Mouse (Mus musculus): ENCODE measurements around the gene Srgn. TPM values are rescaled to one million over a fixed set of nuclear protein-coding genes. Genes with fewer than 3 reads are reported as not detected.

Gene Srgn
- polyA plus RNA-seq, 1 experiment = 253 TPM

DNA sequence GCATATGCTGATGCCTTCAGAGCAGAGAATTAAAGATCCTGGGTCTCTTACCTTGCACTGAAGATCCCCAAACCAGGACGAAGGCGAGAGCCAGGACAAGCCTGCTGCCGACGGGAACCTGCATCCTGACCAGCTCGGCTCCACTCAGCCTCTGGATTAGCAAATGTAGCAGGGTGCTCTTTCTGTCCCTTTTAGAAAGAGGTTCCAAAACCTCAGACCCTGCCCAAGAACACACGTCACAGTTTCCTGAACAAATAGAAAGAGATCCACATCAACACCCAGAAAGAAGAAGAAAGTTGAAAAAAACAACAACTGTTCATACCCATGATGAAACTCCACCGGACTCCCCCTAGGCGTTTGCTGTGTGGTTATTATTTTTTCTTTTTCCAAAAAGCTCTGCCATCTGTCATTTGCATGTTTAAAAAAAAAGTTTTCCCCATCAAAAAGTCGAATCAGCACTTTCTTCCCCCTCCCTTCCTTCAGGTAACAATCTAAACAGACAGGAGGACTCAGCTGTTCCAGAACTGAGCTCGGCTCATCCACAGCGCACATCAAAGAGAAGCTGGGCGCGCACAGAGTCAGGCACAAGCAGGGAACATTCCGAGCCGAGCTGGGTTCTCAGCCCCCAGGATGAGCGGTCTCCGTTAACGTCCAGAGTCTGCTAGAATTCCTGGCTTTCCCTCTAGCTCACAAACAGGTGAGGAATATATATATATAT, 19.5 kb downstream of the Srgn start:
- Histone ChIP-seq H3K4me3 (ENCODE audit: insufficient read depth, low read length) (peak overlapping the region; percentile 70), H3K27ac (ENCODE audit: insufficient read depth, low read depth, low read length) (peak overlapping the region; percentile 84), H3K4me1 (ENCODE audit: control insufficient read depth, insufficient read depth, low read length) (peaks cover 39% of the 10 kb centered on the region)
- TF ChIP-seq POLR2A (IDR thresholded peaks at IDR 0.05; ENCODE audit: borderline replicate concordance, low read depth, low read length) (no peak), CTCF (IDR thresholded peaks at IDR 0.05; ENCODE audit: low read depth, low read length) (no peak)

GRCm38 (mm10) chr10:62507071-62507470, 20.2 kb downstream of the Srgn start:
- H3K4me1 ChIP-seq (ENCODE audit: control insufficient read depth, insufficient read depth, low read length) = peaks cover 40% of the 10 kb centered on the region
- H3K27ac ChIP-seq (ENCODE audit: insufficient read depth, low read depth, low read length) = no peak overlapping the region
- peak overlapping the region; percentile 70 for H3K4me3 ChIP-seq (ENCODE audit: insufficient read depth, low read length)
- TF ChIP-seq CTCF (IDR thresholded peaks at IDR 0.05; ENCODE audit: low read depth, low read length) (no peak), POLR2A (IDR thresholded peaks at IDR 0.05; ENCODE audit: borderline replicate concordance, low read depth, low read length) (no peak)

DNA sequence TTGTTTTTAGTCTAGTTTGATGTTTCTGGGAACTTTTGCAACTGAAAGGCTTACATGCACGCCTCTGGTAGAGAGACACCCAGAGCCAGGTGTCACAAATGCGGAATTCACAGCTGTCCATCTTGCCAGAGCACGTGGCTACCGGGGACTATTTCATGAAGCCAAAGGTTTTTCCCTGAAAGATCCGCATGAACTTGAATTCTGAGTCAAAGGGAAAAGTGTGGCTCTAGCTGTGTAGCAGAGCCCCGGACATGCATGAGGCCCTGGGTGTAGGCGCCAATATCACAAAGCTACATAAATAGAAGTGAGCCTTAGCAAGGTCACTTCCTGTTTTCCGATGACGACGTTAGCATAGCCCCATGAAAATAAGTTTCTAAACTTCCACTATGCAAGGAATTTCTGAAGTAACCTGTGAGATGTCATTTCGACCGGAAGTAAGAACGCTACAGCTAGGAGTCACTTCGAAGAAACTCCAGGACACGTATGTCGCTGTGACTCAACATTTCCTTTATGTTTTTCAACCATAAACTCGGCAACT, 21.2 kb downstream of the Srgn start:
- TF ChIP-seq POLR2A (IDR thresholded peaks at IDR 0.05; ENCODE audit: borderline replicate concordance, low read depth, low read length) (no peak), CTCF (IDR thresholded peaks at IDR 0.05; ENCODE audit: low read depth, low read length) (no peak)
- H3K27ac ChIP-seq (ENCODE audit: insufficient read depth, low read depth, low read length) = peak overlapping the region; percentile 71
- H3K4me1 ChIP-seq (ENCODE audit: control insufficient read depth, insufficient read depth, low read length) = peaks cover 40% of the 10 kb centered on the region
- peak overlapping the region; percentile 51 for H3K4me3 ChIP-seq (ENCODE audit: insufficient read depth, low read length)

DNA sequence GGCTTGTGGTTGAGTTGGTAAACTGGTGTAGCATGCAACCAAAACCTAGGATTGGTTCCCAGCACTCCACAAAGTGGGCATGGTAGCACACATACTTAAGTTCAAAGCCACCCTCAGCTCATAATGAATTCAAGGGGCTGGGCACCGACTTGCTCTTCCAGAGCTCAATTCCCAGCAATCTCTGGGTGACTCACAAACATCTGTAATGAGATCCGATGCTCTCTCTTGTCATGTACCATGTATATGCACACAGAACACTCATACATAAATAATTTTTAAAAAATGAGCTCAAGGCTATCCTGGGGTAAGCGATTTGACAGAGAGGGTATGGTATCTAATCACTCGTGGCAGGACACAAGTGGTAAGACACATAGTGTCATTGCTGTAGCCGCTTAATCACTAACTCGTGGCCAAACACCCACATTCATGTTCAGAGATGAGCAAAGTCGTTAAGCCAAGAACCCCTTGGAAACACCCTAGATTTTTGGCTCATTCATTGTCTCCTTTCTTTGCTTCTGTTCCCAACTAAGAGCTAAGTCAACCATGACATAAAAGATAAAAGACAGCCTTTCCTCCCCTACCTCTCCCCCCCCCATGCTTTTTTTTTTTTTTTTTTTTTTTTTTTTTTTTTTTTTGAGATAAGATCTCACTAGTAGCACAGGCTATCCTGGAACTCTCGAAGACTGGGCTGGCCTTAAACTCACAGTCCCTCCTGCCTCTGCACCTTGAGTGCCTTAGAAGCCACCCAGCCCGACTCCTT, 21.8 kb downstream of the Srgn start:
- Histone ChIP-seq H3K4me3 (ENCODE audit: insufficient read depth, low read length) (peak overlapping the region; percentile 51), H3K27ac (ENCODE audit: insufficient read depth, low read depth, low read length) (peak overlapping the region; percentile 71), H3K4me1 (ENCODE audit: control insufficient read depth, insufficient read depth, low read length) (peaks cover 45% of the 10 kb centered on the region)
- TF ChIP-seq POLR2A (IDR thresholded peaks at IDR 0.05; ENCODE audit: borderline replicate concordance, low read depth, low read length) (no peak), CTCF (IDR thresholded peaks at IDR 0.05; ENCODE audit: low read depth, low read length) (no peak)

GRCm38 (mm10) chr10:62503836-62504628, 23.2 kb downstream of the Srgn start:
- no peak overlapping the region for H3K4me3 ChIP-seq (ENCODE audit: insufficient read depth, low read length)
- TF ChIP-seq POLR2A (IDR thresholded peaks at IDR 0.05; ENCODE audit: borderline replicate concordance, low read depth, low read length) (no peak), CTCF (IDR thresholded peaks at IDR 0.05; ENCODE audit: low read depth, low read length) (no peak)
- no peak overlapping the region for H3K27ac ChIP-seq (ENCODE audit: insufficient read depth, low read depth, low read length)
- peaks cover 39% of the 10 kb centered on the region for H3K4me1 ChIP-seq (ENCODE audit: control insufficient read depth, insufficient read depth, low read length)

DNA sequence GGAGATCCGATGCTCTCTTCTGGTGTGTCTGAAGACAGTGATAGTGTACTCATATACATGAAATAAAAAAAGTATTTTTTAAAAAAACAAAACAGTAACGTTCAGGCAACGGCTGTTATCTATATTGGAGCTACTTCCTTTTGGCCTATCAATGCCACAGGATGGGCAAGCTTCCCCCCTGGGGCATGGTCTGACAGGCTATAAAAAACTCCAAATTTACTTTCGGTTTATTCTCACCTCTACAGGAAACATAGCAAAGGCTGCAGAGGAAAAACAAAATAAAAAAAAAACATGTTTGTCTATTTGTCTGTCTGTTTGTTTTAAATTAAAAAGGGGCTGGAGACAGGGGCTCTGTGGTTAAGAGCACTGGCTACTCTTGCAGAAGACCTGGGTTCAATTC, 23.9 kb downstream of the Srgn start:
- peaks cover 32% of the 10 kb centered on the region for H3K4me1 ChIP-seq (ENCODE audit: control insufficient read depth, insufficient read depth, low read length)
- TF ChIP-seq CTCF (IDR thresholded peaks at IDR 0.05; ENCODE audit: low read depth, low read length) = no peak
- no peak for TF ChIP-seq POLR2A (IDR thresholded peaks at IDR 0.05; ENCODE audit: borderline replicate concordance, low read depth, low read length)
- 0 out of 2 replicates have a peak overlapping the region, but pooled peaks have one; percentile 13 for H3K27ac ChIP-seq (ENCODE audit: insufficient read depth, low read depth, low read length)
- no peak overlapping the region for H3K4me3 ChIP-seq (ENCODE audit: insufficient read depth, low read length)

DNA sequence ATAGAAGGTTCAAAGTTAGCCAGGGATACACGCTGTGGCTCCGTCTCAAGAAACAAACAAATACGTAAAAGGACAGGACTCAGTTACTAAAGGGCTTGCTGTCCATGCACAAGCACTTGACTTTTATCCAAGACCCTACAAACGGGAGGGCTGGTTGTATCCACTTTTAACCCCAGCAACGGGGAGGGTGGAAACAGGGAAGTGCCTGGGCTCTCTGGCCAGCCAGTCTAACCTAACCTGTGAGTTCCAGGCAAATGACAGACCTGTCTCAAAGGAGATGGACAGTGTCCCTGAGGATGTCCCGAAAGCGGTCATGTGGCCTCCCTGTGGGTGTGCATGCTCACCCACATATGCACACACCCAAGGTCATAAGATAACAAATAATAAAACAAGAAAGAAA, 25.3 kb downstream of the Srgn start:
- H3K27ac ChIP-seq (ENCODE audit: insufficient read depth, low read depth, low read length) = no peak overlapping the region
- TF ChIP-seq POLR2A (IDR thresholded peaks at IDR 0.05; ENCODE audit: borderline replicate concordance, low read depth, low read length) = no peak
- H3K4me3 ChIP-seq (ENCODE audit: insufficient read depth, low read length) = no peak overlapping the region
- peaks cover 32% of the 10 kb centered on the region for H3K4me1 ChIP-seq (ENCODE audit: control insufficient read depth, insufficient read depth, low read length)

- peak overlapping the region; percentile 35 for H3K4me3 ChIP-seq (ENCODE audit: insufficient read depth, low read length)
- H3K27ac ChIP-seq (ENCODE audit: insufficient read depth, low read depth, low read length) = peak overlapping the region; percentile 18
- no peak for TF ChIP-seq CTCF (IDR thresholded peaks at IDR 0.05; ENCODE audit: low read depth, low read length)
- no peak for TF ChIP-seq POLR2A (IDR thresholded peaks at IDR 0.05; ENCODE audit: borderline replicate concordance, low read depth, low read length)
- H3K4me1 ChIP-seq (ENCODE audit: control insufficient read depth, insufficient read depth, low read length) = peaks cover 32% of the 10 kb centered on the region
These were observed 26.2 kb downstream of the Srgn start for GRCm38 (mm10) chr10:62500916-62501615.
